Comparison of ENCODE assay signal across 9 mouse cellular contexts in the genomic region with DNA sequence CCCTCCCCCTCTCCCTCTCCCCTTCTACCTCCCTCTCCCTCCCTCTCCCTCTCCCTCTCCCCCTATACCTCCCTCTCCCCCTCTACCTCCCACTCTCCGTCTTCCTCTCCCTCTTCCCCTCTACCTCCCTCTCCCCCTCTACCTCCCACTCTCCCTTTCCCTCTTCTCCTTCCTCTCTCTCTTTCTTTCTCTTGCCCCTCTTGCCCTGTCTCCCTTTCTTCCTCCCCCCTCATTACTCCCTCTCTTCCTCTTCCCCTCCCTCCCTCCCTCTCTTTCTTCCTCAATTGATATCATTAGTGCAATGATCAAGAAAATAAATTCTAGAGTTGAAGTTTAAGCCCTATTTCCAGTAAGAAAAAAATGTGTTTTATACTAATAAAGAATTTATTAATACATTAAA.
DNase-seq lines count a peak whose midpoint lies in the region; ATAC-seq and TF ChIP-seq lines count a peak whose summit lies in the region.
"Had no signal": no experiment of that assay in that cellular context is flagged by ENCODE, and none has a peak within 500 bp of the region (broad histone marks: within the 10 kb centered on the region; RNA-seq: fewer than 3 reads in every experiment).

No protein-coding gene starts in this region.

- TF ChIP-seq CTCF in heart, postnatal 0 days (IDR thresholded peaks at IDR 0.05; ENCODE audit: low read depth): no peak

- no peak for DNase-seq in heart, postnatal 0 days (ENCODE audit: low spot score)
- no peak for DNase-seq in lung, postnatal 4 days
- no peak for DNase-seq in adrenal gland, adult 8-10 months
- no peak for DNase-seq in embryo, embryonic 11 days

- no peaks in the 10 kb centered on the region for H3K36me3 ChIP-seq in heart, postnatal 0 days (replicated peaks; ENCODE audit: control insufficient read depth, insufficient read depth, low read length)
- H3K36me3 ChIP-seq in heart, embryonic 11.5 days (ENCODE audit: control insufficient read depth, insufficient read depth, low read length): no peaks in the 10 kb centered on the region
- H3K36me3 ChIP-seq in lung, embryonic 16.5 days (ENCODE audit: control insufficient read depth, insufficient read depth, low read length): no peaks in the 10 kb centered on the region
- H3K36me3 ChIP-seq: forebrain, embryonic 12.5 days had no signal

- H3K27ac ChIP-seq in heart, postnatal 0 days (ENCODE audit: low read depth): no peak overlapping the region
- no peak overlapping the region for H3K27ac ChIP-seq in heart, embryonic 11.5 days (ENCODE audit: low read depth, low read length)
- H3K27ac ChIP-seq in lung, embryonic 16.5 days (ENCODE audit: low read length): no peak overlapping the region
- H3K27ac ChIP-seq: forebrain, embryonic 12.5 days had no signal

- no peak for ATAC-seq in heart, postnatal 0 days (ENCODE audit: insufficient read depth, low read depth)
- ATAC-seq in heart, embryonic 11.5 days (replicated peaks; ENCODE audit: insufficient number of reproducible peaks, low FRiP score, low TSS enrichment): no peak
- ATAC-seq in lung, embryonic 16.5 days (ENCODE audit: low read depth): no peak
- ATAC-seq in granulocyte monocyte progenitor cell, adult 5-6 weeks (replicated peaks; ENCODE audit: poor library complexity, severe bottlenecking): peak; percentile 45
- ATAC-seq in megakaryocyte progenitor cell, adult 5-6 weeks (replicated peaks; ENCODE audit: poor library complexity): peak; percentile 64

- WGBS in heart, postnatal 0 days: no CpG with 5 or more reads among the region's 1 CpGs
- WGBS in heart, embryonic 11.5 days (ENCODE audit: insufficient replicate concordance): no CpG with 5 or more reads among the region's 1 CpGs
- WGBS in lung, embryonic 16.5 days: no CpG with 5 or more reads among the region's 1 CpGs

- H3K4me3 ChIP-seq in heart, postnatal 0 days (ENCODE audit: low read depth, low read length): peak overlapping the region; percentile 43
- no peak overlapping the region for H3K4me3 ChIP-seq in heart, embryonic 11.5 days (ENCODE audit: low read depth, low read length)
- peak overlapping the region; percentile 29 for H3K4me3 ChIP-seq in lung, embryonic 16.5 days (ENCODE audit: low read length)
- H3K4me3 ChIP-seq: forebrain, embryonic 12.5 days had no signal

- H3K9ac ChIP-seq in heart, postnatal 0 days (replicated peaks; ENCODE audit: low read depth, low read length): no peak overlapping the region
- no peak overlapping the region for H3K9ac ChIP-seq in heart, embryonic 11.5 days (ENCODE audit: low read depth, low read length)
- H3K9ac ChIP-seq in lung, embryonic 16.5 days (ENCODE audit: low read length): no peak overlapping the region; the same call in 1 of the 2 replicates
- H3K9ac ChIP-seq: forebrain, embryonic 12.5 days had no signal

- no peak for TF ChIP-seq EP300 in heart, postnatal 0 days (IDR thresholded peaks at IDR 0.05; ENCODE audit: low read depth)

- no peaks in the 10 kb centered on the region for H3K27me3 ChIP-seq in heart, postnatal 0 days (ENCODE audit: control insufficient read depth, insufficient read depth, low read length)
- no peaks in the 10 kb centered on the region for H3K27me3 ChIP-seq in heart, embryonic 11.5 days (ENCODE audit: control insufficient read depth, insufficient read depth, low read length)
- no peaks in the 10 kb centered on the region for H3K27me3 ChIP-seq in lung, embryonic 16.5 days (ENCODE audit: control insufficient read depth, insufficient read depth, low read depth, low read length)
- H3K27me3 ChIP-seq: forebrain, embryonic 12.5 days had no signal

- peak overlapping the region; percentile 52 for H3K4me2 ChIP-seq in heart, postnatal 0 days (ENCODE audit: low read depth, low read length)
- H3K4me2 ChIP-seq in heart, embryonic 11.5 days: no peak overlapping the region
- peak overlapping the region; percentile 30 for H3K4me2 ChIP-seq in lung, embryonic 16.5 days (ENCODE audit: low read depth, low read length)
- H3K4me2 ChIP-seq: forebrain, embryonic 12.5 days had no signal

- no peaks in the 10 kb centered on the region for H3K9me3 ChIP-seq in heart, postnatal 0 days (replicated peaks; ENCODE audit: control insufficient read depth, low read length)
- no peaks in the 10 kb centered on the region for H3K9me3 ChIP-seq in heart, embryonic 11.5 days (replicated peaks; ENCODE audit: control insufficient read depth, low read length)
- no peaks in the 10 kb centered on the region for H3K9me3 ChIP-seq in lung, embryonic 16.5 days (ENCODE audit: control insufficient read depth, low read length)
- H3K9me3 ChIP-seq: forebrain, embryonic 12.5 days had no signal

- no peaks in the 10 kb centered on the region for H3K4me1 ChIP-seq in heart, postnatal 0 days (ENCODE audit: control insufficient read depth, insufficient read depth)
- no peaks in the 10 kb centered on the region for H3K4me1 ChIP-seq in heart, embryonic 11.5 days (ENCODE audit: control insufficient read depth, insufficient read depth, low read length)
- no peaks in the 10 kb centered on the region for H3K4me1 ChIP-seq in lung, embryonic 16.5 days (replicated peaks; ENCODE audit: control insufficient read depth, insufficient read depth, low read length)
- H3K4me1 ChIP-seq: forebrain, embryonic 12.5 days had no signal

Comparison
In these comparisons a context has a peak if more than half of its experiments do, and no peak if none do; other contexts are left out.
1. ATAC-seq: peak in granulocyte monocyte progenitor cell, adult 5-6 weeks (single experiment) and megakaryocyte progenitor cell, adult 5-6 weeks (single experiment); none in heart, postnatal 0 days (single experiment), heart, embryonic 11.5 days (single experiment) and lung, embryonic 16.5 days (single experiment).